Mouse (Mus musculus) heart, embryonic 13.5 days (tissue): Measurements from ENCODE around the gene Saal1. TPM values are rescaled to one million over a fixed set of nuclear protein-coding genes. Genes with fewer than 3 reads are reported as not detected.
A peak's percentile ranks its signal among the peaks of the same experiment; 100 is the strongest.
"Not testable (repeated sequence)": the region's sequence is repeated elsewhere in the genome, so short reads cannot be mapped to it uniquely, and the experiment has no call there.

Source experiments
- ATAC-seq: fragments of 200-750 bp; cut with Nextera tagmentation; 2 replicates; pipeline ENCODE4 v1.8.0; 2017; ENCODE audit warnings: moderate TSS enrichment; ENCODE audit not compliant: insufficient number of reproducible peaks, low FRiP score, low TSS enrichment; ENCODE audit errors: extremely low read depth
- H3K27ac ChIP-seq: fragments of 300-500 bp; sonication (generic); replicated peaks from 2 replicates; pipeline ENCODE4 v1.5.1; 2015; ENCODE audit warnings: moderate library complexity, mild to moderate bottlenecking, inconsistent platforms
- H3K27me3 ChIP-seq: fragments of 300-500 bp; sonication (generic); replicated peaks from 2 replicates; pipeline ENCODE4 v1.6.1; 2015; ENCODE audit warnings: mild to moderate bottlenecking, inconsistent platforms
- H3K36me3 ChIP-seq: fragments of 300-500 bp; sonication (generic); 2 replicates; pipeline ENCODE4 v1.6.1; 2015; ENCODE audit warnings: mild to moderate bottlenecking, inconsistent platforms
- H3K4me1 ChIP-seq: fragments of 300-500 bp; sonication (generic); 2 replicates; pipeline ENCODE4 v1.6.1; 2015; ENCODE audit warnings: inconsistent platforms
- H3K4me2 ChIP-seq: fragments of 300-500 bp; sonication (generic); 2 replicates; pipeline ENCODE4 v1.6.1; 2015; ENCODE audit warnings: inconsistent platforms, mild to moderate bottlenecking, moderate library complexity
- H3K4me3 ChIP-seq: fragments of 300-500 bp; sonication (generic); 2 replicates; pipeline ENCODE4 v1.5.1; 2015; ENCODE audit warnings: moderate library complexity, mild to moderate bottlenecking, inconsistent platforms
- H3K9ac ChIP-seq: fragments of 300-500 bp; sonication (generic); 2 replicates; pipeline ENCODE4 v1.6.1; 2015; ENCODE audit warnings: inconsistent platforms, mild to moderate bottlenecking, moderate library complexity
- H3K9me3 ChIP-seq: fragments of 300-500 bp; sonication (generic); 2 replicates; pipeline ENCODE4 v1.6.1; 2016; ENCODE audit warnings: inconsistent platforms
- WGBS: fragments of 180-500 bp; shearing (Covaris S2); methylation state at CpG from one replicate; pipeline ENCODE4 v1.1.7; 2015; ENCODE audit warnings: mixed read lengths; 5-methylcytosine and 5-hydroxymethylcytosine counted together
- polyA plus RNA-seq: library from polyadenylated mRNA; unstranded; fragments of >200 nt; fragmentation: Nextera tagmentation; extraction: Ambion mirVana; gene quantifications from 2 replicates; pipeline ENCODE4 v1.2.1, GENCODE M21; 2015

Saal1 gene
- polyA plus RNA-seq, 1 experiment from 2014 or later: 15.9 TPM

DNA sequence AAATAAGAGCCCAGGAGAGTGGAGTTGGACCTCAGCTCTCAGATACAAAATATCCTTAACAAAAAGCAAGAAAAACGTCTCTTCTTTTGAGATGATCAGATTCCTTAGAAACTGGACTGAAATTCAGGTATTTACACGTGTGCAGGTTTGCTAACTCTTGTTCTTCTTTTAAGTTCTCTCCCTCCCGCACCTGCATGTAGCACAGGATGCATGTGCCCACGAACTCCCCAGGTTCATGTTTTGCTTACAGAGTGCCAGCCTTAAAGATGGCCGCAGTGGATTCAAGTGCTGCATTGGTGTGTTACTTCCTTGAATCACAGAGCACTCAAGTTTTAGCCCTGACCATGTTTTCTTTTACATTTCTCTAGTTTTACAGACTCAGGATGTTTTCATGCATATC lies 23.7 kb downstream of the Saal1 start:
- Histone ChIP-seq H3K36me3 (peaks cover 44% of the 10 kb centered on the region), H3K9me3 (no peaks in the 10 kb centered on the region), H3K9ac (no peak overlapping the region), H3K27me3 (no peaks in the 10 kb centered on the region), H3K4me3 (no peak overlapping the region), H3K4me2 (no peak overlapping the region), H3K27ac (no peak overlapping the region), H3K4me1 (no peaks in the 10 kb centered on the region)
- ATAC-seq: no peak
- WGBS: 77% methylated on average over 5 of the region's 5 CpGs

DNA sequence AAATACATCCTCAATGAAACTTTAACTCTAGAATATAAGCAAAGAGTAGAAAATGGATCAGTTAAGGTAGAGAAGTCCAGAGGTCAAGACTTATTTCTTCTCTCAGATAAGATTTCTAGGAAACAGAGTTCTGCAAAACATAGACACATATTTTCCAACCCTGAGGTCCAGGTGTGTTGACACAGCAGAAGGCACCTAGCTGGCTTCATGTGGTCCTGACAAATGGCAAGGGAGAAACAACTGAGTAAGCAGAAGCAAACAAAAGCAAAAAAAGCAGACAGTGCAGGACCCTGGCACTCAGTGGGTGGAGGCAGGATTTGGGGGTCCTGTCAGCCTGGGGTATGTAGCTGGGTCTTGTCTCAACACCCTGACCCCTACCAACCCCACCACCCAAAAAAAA lies 29.7 kb downstream of the Saal1 start:
- no peak for ATAC-seq
- no peak overlapping the region for H3K4me3 ChIP-seq
- H3K9me3 ChIP-seq: no peaks in the 10 kb centered on the region
- H3K9ac ChIP-seq: no peak overlapping the region
- no peak overlapping the region for H3K27ac ChIP-seq
- H3K4me2 ChIP-seq: no peak overlapping the region
- no peaks in the 10 kb centered on the region for H3K36me3 ChIP-seq
- no peaks in the 10 kb centered on the region for H3K27me3 ChIP-seq
- H3K4me1 ChIP-seq: no peaks in the 10 kb centered on the region

DNA sequence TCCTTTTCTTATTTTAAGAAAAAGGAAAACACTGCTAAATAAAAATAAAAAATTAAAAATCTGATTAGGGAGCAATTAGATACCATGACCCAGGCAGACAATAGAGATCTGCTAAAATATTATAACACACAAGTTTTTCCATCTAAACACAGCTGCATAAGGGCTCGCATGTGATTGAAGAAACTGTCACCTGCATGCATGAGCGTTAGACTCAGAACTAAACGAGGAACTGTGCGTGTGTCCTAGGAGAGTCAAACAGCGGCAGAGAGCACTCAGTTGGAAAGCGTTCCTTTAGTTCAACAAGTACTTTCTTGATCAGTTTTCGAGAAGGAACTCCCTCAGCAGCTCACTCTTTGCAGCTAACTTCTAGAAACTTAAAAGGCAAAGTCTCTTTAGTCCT lies 31.4 kb downstream of the Saal1 start:
- WGBS: 78% methylated on average over 7 of the region's 7 CpGs

DNA sequence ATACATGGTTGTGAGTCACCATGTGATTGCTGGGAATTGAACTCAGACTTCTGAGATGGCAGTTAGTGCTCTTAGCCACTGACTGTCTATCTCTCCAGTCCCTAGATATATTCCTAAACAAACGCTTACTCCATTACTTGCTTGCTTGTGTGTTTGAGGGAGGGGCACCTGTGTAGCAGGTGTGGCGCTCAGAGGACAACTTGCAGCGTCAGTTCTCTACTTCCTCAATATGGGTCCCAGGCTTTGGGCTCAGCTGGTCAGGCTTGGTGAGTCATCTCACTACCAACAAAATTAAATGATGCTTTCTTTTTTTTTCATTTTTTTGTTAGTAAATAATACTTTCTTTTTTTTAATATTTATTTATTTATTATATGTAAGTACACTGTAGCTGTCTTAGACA lies 32.1 kb downstream of the Saal1 start:
- H3K27ac ChIP-seq: no peak overlapping the region
- no peak for ATAC-seq
- H3K36me3 ChIP-seq: no peaks in the 10 kb centered on the region
- 0 out of 2 replicates have a peak, but pooled peaks cover 3% of the 10 kb centered on the region for H3K9me3 ChIP-seq
- H3K9ac ChIP-seq: no peak overlapping the region
- no peak overlapping the region for H3K4me3 ChIP-seq
- 83% methylated on average over 3 of the region's 3 CpGs for WGBS
- H3K27me3 ChIP-seq: no peaks in the 10 kb centered on the region
- H3K4me2 ChIP-seq: no peak overlapping the region
- no peaks in the 10 kb centered on the region for H3K4me1 ChIP-seq

More for the DNA sequence above, 31.4 kb downstream of the Saal1 start:
- H3K9ac ChIP-seq, H3K27me3 ChIP-seq, H3K4me2 ChIP-seq, H3K4me3 ChIP-seq, ATAC-seq, H3K9me3 ChIP-seq, H3K36me3 ChIP-seq, H3K4me1 ChIP-seq, H3K27ac ChIP-seq: not testable (repeated sequence)

DNA sequence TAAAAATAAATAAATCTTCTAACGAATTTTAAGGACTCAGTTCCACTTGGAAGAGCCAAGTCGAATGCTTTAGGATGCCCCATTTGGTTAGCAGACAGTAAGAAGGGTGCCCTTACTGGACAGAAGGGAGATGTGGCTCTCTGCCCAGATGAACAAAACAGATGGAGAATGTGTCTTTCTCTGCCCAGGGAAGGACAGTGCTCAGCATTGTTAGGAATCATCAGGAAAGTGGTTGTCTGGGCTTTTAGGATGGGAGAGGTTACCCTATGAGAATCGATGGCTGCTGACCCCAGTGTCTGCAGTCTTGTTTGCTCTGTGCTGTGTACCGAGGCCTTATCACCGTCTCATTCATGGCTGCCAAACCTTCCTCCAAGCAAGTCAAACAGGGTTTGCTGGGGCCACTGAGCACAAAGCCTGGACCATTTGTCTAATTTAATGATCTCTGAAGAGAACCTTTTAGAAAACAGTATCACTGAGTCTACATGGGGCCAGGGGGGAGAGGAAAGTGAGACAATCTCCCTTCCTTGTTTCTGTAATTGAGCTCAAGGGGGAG lies 33.6 kb downstream of the Saal1 start:
- H3K36me3 ChIP-seq: no peaks in the 10 kb centered on the region
- H3K4me3 ChIP-seq: no peak overlapping the region
- ATAC-seq: no peak
- H3K9me3 ChIP-seq: 0 out of 2 replicates have a peak, but pooled peaks cover 3% of the 10 kb centered on the region
- no peak overlapping the region for H3K9ac ChIP-seq
- WGBS: 47% methylated on average over 5 of the region's 5 CpGs
- H3K4me1 ChIP-seq: peaks cover 6% of the 10 kb centered on the region
- peaks cover 3% of the 10 kb centered on the region; the same call in 1 of the 2 replicates for H3K27me3 ChIP-seq
- no peak overlapping the region for H3K27ac ChIP-seq
- no peak overlapping the region for H3K4me2 ChIP-seq

DNA sequence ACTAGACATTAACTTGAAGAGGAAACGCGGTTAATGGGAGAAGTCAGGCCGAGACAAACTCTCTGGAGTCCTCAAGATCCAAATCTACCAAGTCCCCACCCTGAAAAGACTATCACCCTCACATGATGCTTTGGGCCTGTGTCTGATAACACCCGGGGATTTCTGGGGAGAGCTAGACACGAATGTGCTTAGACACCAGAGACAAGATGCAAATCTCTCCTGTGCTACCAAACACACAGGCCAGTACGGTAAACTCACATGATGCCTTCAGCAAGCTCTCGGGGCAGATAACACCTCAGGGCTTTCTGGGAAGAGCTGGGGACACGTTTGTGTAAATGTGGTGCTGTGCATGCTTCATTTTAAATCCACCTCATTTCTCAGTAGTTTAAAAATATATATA lies 34.6 kb downstream of the Saal1 start:
- no peak for ATAC-seq
- H3K27ac ChIP-seq: no peak overlapping the region
- H3K9me3 ChIP-seq: 0 out of 2 replicates have a peak, but pooled peaks cover 3% of the 10 kb centered on the region
- H3K4me2 ChIP-seq: no peak overlapping the region
- no peak overlapping the region for H3K9ac ChIP-seq
- H3K4me3 ChIP-seq: no peak overlapping the region
- no peaks in the 10 kb centered on the region for H3K36me3 ChIP-seq
- peaks cover 3% of the 10 kb centered on the region; the same call in 1 of the 2 replicates for H3K27me3 ChIP-seq
- 70% methylated on average over 8 of the region's 8 CpGs for WGBS
- peaks cover 6% of the 10 kb centered on the region for H3K4me1 ChIP-seq

DNA sequence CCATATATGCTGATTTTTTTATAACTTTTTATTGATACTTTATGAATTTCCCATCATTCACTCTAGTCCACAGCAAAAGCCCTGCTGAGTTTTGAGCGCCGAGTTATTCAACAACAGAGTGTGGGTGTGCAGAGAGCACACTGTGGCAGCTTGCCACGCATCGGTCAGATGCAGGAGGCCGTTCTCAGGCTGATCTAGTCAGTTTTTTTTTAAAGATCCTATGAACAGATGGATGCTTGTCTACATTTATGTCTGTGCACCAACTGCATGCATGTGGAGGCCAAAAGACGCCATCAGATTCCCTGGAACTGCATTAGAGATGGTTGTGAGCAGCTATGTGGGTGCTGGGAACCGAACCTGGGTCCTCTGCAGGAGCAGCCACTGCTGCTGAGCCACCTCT lies 35.4 kb downstream of the Saal1 start:
- Histone ChIP-seq H3K4me2 (no peak overlapping the region), H3K9ac (no peak overlapping the region), H3K27ac (no peak overlapping the region), H3K4me3 (no peak overlapping the region), H3K36me3 (no peaks in the 10 kb centered on the region), H3K27me3 (peaks cover 3% of the 10 kb centered on the region; the same call in 1 of the 2 replicates), H3K4me1 (peaks cover 6% of the 10 kb centered on the region), H3K9me3 (0 out of 2 replicates have a peak, but pooled peaks cover 3% of the 10 kb centered on the region)
- no peak for ATAC-seq
- whole genome bisulfite sequencing: 85% methylated on average over 7 of the region's 7 CpGs

DNA sequence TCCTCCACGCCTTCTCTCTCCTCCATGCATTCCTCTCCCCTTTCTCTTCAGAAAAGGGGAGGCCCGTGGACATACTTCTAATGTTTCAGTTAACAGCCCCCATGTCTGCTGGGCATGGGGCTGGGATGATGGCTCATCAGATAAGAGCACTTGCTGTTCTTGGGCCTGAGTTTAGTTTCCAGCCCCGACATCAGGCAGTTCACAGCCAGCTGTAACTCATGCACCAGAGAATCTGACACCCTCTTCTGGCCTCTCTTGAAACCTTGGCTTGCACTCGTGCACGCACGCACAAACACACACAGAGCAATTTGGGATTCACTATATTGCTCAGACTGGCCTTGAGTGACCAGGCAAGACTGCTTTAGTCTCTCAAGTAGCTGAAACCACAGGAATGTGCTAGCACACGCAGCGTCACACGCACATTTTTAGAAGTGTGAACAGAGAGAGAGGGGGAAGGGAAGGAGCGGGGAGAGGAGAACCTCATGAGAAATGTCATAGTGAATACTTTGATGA lies 38.3 kb downstream of the Saal1 start, which contains the start of gene Tph1:
Tph1 (minus strand) TSS at position 378 of the 513 bp plus-strand sequence.
- no peak for ATAC-seq
- WGBS: 32% methylated on average over 10 of the region's 10 CpGs

DNA sequence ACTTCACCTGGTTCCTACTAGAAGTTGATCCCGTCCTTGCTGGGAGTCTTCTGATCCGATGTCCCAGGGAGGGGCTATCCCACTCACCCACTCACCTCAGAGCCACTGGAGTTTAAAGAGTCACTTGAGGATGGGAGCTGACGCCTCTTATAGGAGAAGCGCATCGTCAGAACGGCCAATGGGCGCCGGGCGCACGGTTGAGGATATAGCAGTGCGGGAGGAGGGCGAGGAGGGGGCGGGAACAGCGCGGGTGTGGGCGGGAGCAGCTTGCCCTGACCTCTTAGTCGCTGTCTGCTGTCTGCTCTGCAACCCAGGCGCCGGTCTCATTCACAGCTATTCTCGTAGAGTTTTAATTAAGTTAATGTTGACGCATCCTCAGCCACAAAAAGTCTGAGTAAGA lies 43.2 kb downstream of the Saal1 start:
- Histone ChIP-seq H3K27ac (no peak overlapping the region), H3K9ac (0 out of 2 replicates have a peak overlapping the region, but pooled peaks have one; percentile 30), H3K9me3 (no peaks in the 10 kb centered on the region), H3K4me2 (peak overlapping the region; percentile 49), H3K4me3 (peak overlapping the region; percentile 24), H3K4me1 (peaks cover 3% of the 10 kb centered on the region), H3K36me3 (no peaks in the 10 kb centered on the region), H3K27me3 (peaks cover 50% of the 10 kb centered on the region)
- WGBS: under 1% methylated on average over 21 of the region's 21 CpGs
- ATAC-seq: no peak

More for the DNA sequence above, 38.3 kb downstream of the Saal1 start, which contains the start of gene Tph1:
- H3K4me1 ChIP-seq: peaks cover 6% of the 10 kb centered on the region
- no peak within 1 kb of the TSS for H3K9ac ChIP-seq
- H3K4me2 ChIP-seq: no peak within 1 kb of the TSS
- H3K4me3 ChIP-seq: no peak within 1 kb of the TSS
- 0 out of 2 replicates have a peak, but pooled peaks cover 3% of the 10 kb centered on the region for H3K9me3 ChIP-seq
- no peak within 1 kb of the TSS for H3K27ac ChIP-seq
- no peaks in the 10 kb centered on the region for H3K36me3 ChIP-seq
- peaks cover 22% of the 10 kb centered on the region for H3K27me3 ChIP-seq

DNA sequence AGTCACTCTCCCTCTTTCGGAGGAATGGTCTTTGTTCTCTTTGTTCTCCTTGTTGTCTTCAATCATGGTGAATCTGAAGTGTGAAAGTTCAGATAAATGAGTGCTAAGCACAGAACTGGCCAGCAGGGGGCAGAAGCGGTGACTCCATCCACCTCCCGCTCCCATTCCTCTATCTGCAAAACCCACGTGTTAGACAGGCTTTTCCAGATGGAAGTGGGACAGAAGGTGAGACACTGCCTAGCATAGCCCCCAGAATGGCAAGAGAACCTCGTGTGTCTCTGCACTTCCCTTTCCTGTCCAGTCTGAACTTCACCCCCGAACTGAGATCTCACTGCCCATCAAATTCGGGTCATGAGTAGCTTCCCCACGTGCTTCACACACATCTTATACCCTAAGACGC lies 45.2 kb downstream of the Saal1 start:
- Histone ChIP-seq H3K4me3 (no peak overlapping the region), H3K9ac (no peak overlapping the region), H3K36me3 (no peaks in the 10 kb centered on the region), H3K4me2 (no peak overlapping the region), H3K4me1 (no peaks in the 10 kb centered on the region), H3K9me3 (no peaks in the 10 kb centered on the region), H3K27ac (no peak overlapping the region), H3K27me3 (peaks cover 56% of the 10 kb centered on the region)
- no peak for ATAC-seq
- 34% methylated on average over 9 of the region's 9 CpGs for WGBS

DNA sequence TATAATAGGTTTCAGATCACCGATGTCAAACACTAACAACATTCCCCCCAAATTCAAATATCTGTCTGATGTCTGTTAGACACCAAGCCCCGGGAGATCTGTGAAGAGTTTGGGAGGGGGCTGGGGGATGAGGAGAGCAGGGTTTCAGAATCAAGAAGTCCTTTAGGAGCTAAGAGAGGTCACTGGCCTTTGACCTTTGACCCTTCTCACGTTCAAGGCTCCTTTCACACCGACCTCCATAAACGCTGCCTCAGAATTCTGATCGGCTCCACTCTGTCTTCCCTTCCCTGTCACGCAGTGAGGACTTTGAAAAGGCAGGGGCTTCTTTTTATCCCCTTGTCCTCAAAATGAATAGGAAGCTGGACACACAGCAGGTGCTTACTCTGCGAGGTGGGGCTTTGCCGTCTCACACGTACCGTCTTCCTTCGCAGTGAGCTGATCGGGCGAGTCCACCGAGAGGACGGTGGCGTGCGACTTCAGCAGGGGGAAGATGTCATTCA lies 48.8 kb downstream of the Saal1 start:
- ATAC-seq: no peak
- Histone ChIP-seq H3K9ac (no peak overlapping the region), H3K36me3 (no peaks in the 10 kb centered on the region), H3K27ac (no peak overlapping the region), H3K4me2 (no peak overlapping the region), H3K9me3 (no peaks in the 10 kb centered on the region), H3K4me3 (no peak overlapping the region), H3K4me1 (no peaks in the 10 kb centered on the region), H3K27me3 (peaks cover 38% of the 10 kb centered on the region)
- 64% methylated on average over 18 of the region's 18 CpGs for WGBS

DNA sequence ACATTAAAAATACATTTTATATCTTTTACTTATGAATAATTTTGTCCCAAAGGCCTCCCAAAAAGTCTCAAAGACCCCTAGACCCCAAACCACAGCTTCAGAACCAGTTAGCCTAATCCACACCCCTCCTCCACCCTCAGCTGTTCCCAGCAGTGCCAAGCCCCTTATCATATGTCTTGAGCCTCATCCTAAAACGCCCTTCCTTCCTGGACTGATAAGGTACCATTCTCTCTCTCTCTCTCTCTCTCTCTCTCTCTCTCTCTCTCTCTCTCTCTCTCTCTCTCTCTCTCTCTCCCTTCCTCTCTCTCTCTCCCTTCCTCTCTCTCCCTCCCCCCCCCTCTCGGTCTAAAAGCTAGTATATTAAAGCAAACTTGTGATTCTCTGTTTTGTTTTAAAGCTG lies 58.2 kb downstream of the Saal1 start:
- no peaks in the 10 kb centered on the region for H3K36me3 ChIP-seq
- 32% methylated on average over 2 of the region's 2 CpGs for WGBS

More for the DNA sequence above, 58.2 kb downstream of the Saal1 start:
- Histone ChIP-seq H3K4me2 (no peak overlapping the region), H3K27ac (no peak overlapping the region), H3K4me1 (no peaks in the 10 kb centered on the region), H3K9ac (no peak overlapping the region), H3K4me3 (no peak overlapping the region), H3K27me3 (peaks cover 18% of the 10 kb centered on the region; the same call in 1 of the 2 replicates), H3K9me3 (no peaks in the 10 kb centered on the region)
- ATAC-seq: no peak
